Mouse (Mus musculus) lung, embryonic 14.5 days (tissue): ENCODE data around the gene Tns3. TPM values are rescaled to one million over a fixed set of nuclear protein-coding genes. Genes with fewer than 3 reads are reported as not detected.
A peak's percentile ranks its signal among the peaks of the same experiment; 100 is the strongest.
"Not testable (repeated sequence)": the region's sequence is repeated elsewhere in the genome, so short reads cannot be mapped to it uniquely, and the experiment has no call there.

Experiments
- ATAC-seq: fragments of 200-750 bp; cut with Nextera tagmentation; 2 replicates; pipeline ENCODE4 v1.8.0; 2017; ENCODE audit warnings: mild to moderate bottlenecking, moderate TSS enrichment, moderate library complexity; ENCODE audit not compliant: insufficient read depth
- DNase-seq: peaks from one replicate; pipeline ENCODE4 v3.0.0-alpha.2; 2015
- H3K27ac ChIP-seq: fragments of 300-500 bp; sonication (generic); 2 replicates; pipeline ENCODE4 v1.5.1; 2014; ENCODE audit warnings: low read depth, mild to moderate bottlenecking, moderate library complexity
- H3K27me3 ChIP-seq: fragments of 300-500 bp; sonication (generic); 2 replicates; pipeline ENCODE4 v1.6.1; 2014; ENCODE audit warnings: low read length, control low read depth; ENCODE audit not compliant: insufficient read depth
- H3K36me3 ChIP-seq: fragments of 300-500 bp; sonication (generic); 2 replicates; pipeline ENCODE4 v1.6.1; 2014; ENCODE audit warnings: control low read depth; ENCODE audit not compliant: insufficient read depth
- H3K4me1 ChIP-seq: fragments of 300-500 bp; sonication (generic); 2 replicates; pipeline ENCODE4 v1.6.1; 2014; ENCODE audit warnings: antibody characterized with exemption, control low read depth; ENCODE audit not compliant: insufficient read depth
- H3K4me2 ChIP-seq: fragments of 300-500 bp; sonication (generic); 2 replicates; pipeline ENCODE4 v1.6.1; 2014; ENCODE audit warnings: mild to moderate bottlenecking
- H3K4me3 ChIP-seq: fragments of 300-500 bp; sonication (generic); 2 replicates; pipeline ENCODE4 v1.5.1; 2014; ENCODE audit warnings: low read depth, low read length
- H3K9ac ChIP-seq: fragments of 300-500 bp; sonication (generic); 2 replicates; pipeline ENCODE4 v1.6.1; 2014
- H3K9me3 ChIP-seq: fragments of 300-500 bp; sonication (generic); 2 replicates; pipeline ENCODE4 v1.6.1; 2016; ENCODE audit warnings: low read depth, low read length, control low read depth
- CTCF ChIP-seq: IDR thresholded peaks from 2 replicates; pipeline ENCODE4 v1.5.1; 2016; ENCODE audit warnings: antibody characterized with exemption, low read depth
- WGBS: fragments of 180-500 bp; shearing (Covaris S2); extraction: QIAGEN DNeasy Blood & Tissue Kit; methylation state at CpG from one replicate; pipeline ENCODE4 v1.1.7; 2014; 5-methylcytosine and 5-hydroxymethylcytosine counted together
- polyA plus RNA-seq: library from polyadenylated mRNA; unstranded; fragments of >200 nt; fragmentation: Nextera tagmentation; extraction: Ambion mirVana; gene quantifications from 2 replicates; pipeline ENCODE4 v1.2.1, GENCODE M21; 2014

Tns3 gene
- polyA plus RNA-seq, 1 experiment from 2014 or later = 41.0 TPM

GRCm38 (mm10) chr11:8541222-8541815 lies 123.0 kb downstream of the Tns3 start:
- H3K36me3 ChIP-seq = peaks cover 44% of the 10 kb centered on the region
- H3K27ac ChIP-seq = no peak overlapping the region
- no peak for ATAC-seq
- peaks cover 23% of the 10 kb centered on the region for H3K4me1 ChIP-seq
- DNase-seq = no peak
- no peaks in the 10 kb centered on the region for H3K9me3 ChIP-seq
- H3K9ac ChIP-seq = no peak overlapping the region
- no peak overlapping the region for H3K4me2 ChIP-seq
- no peaks in the 10 kb centered on the region for H3K27me3 ChIP-seq
- WGBS = 64% methylated on average over 9 of the region's 9 CpGs
- H3K4me3 ChIP-seq = no peak overlapping the region
- no peak for TF ChIP-seq CTCF

GRCm38 (mm10) chr11:8539593-8540265 lies 124.6 kb downstream of the Tns3 start:
- DNase-seq (peak; percentile 39), ATAC-seq (no peak)
- Histone ChIP-seq H3K4me1 (peaks cover 23% of the 10 kb centered on the region), H3K27ac (peak overlapping the region; percentile 63), H3K9ac (no peak overlapping the region; the same call in 1 of the 2 replicates), H3K4me2 (no peak overlapping the region), H3K9me3 (no peaks in the 10 kb centered on the region), H3K36me3 (peaks cover 43% of the 10 kb centered on the region), H3K27me3 (no peaks in the 10 kb centered on the region), H3K4me3 (no peak overlapping the region)
- 58% methylated on average over 8 of the region's 8 CpGs for WGBS
- no peak for TF ChIP-seq CTCF

GRCm38 (mm10) chr11:8537013-8537614 lies 127.2 kb downstream of the Tns3 start:
- peaks cover 23% of the 10 kb centered on the region for H3K4me1 ChIP-seq
- peak overlapping the region; percentile 94 for H3K27ac ChIP-seq
- WGBS = 32% methylated on average over 5 of the region's 5 CpGs
- H3K36me3 ChIP-seq = peaks cover 49% of the 10 kb centered on the region
- ATAC-seq (peak; percentile 78), DNase-seq (peak; percentile 90)
- H3K4me3 ChIP-seq = no peak overlapping the region
- no peak overlapping the region for H3K9ac ChIP-seq
- H3K9me3 ChIP-seq = no peaks in the 10 kb centered on the region
- TF ChIP-seq CTCF = no peak
- no peaks in the 10 kb centered on the region for H3K27me3 ChIP-seq
- no peak overlapping the region for H3K4me2 ChIP-seq

GRCm38 (mm10) chr11:8534893-8535292 lies 129.4 kb downstream of the Tns3 start:
- no peak overlapping the region for H3K4me3 ChIP-seq
- H3K9me3 ChIP-seq = no peaks in the 10 kb centered on the region
- H3K4me2 ChIP-seq = no peak overlapping the region
- TF ChIP-seq CTCF = peak; percentile 89
- WGBS = 16% methylated on average over 4 of the region's 4 CpGs
- no peak overlapping the region for H3K27ac ChIP-seq
- H3K36me3 ChIP-seq = peaks cover 59% of the 10 kb centered on the region
- H3K9ac ChIP-seq = no peak overlapping the region
- H3K27me3 ChIP-seq = no peaks in the 10 kb centered on the region
- H3K4me1 ChIP-seq = peaks cover 18% of the 10 kb centered on the region
- DNase-seq (peak; percentile 81), ATAC-seq (no peak)

GRCm38 (mm10) chr11:8532771-8533170 lies 131.6 kb downstream of the Tns3 start:
- H3K9me3 ChIP-seq, H3K27me3 ChIP-seq, H3K9ac ChIP-seq, H3K4me1 ChIP-seq, ATAC-seq, H3K27ac ChIP-seq, DNase-seq, H3K4me3 ChIP-seq, H3K4me2 ChIP-seq: not testable (repeated sequence)
- 90% methylated on average over 3 of the region's 3 CpGs for WGBS
- peaks cover 63% of the 10 kb centered on the region for H3K36me3 ChIP-seq

GRCm38 (mm10) chr11:8532112-8532747 lies 132.1 kb downstream of the Tns3 start:
- Histone ChIP-seq H3K4me1 (peaks cover 4% of the 10 kb centered on the region; the same call in 1 of the 2 replicates), H3K9ac (no peak overlapping the region), H3K4me2 (no peak overlapping the region), H3K27me3 (no peaks in the 10 kb centered on the region), H3K36me3 (peaks cover 64% of the 10 kb centered on the region), H3K9me3 (no peaks in the 10 kb centered on the region), H3K4me3 (no peak overlapping the region), H3K27ac (no peak overlapping the region)
- WGBS = 86% methylated on average over 10 of the region's 10 CpGs
- no peak for TF ChIP-seq CTCF
- ATAC-seq (no peak), DNase-seq (no peak)

- Histone ChIP-seq H3K9me3 (no peaks in the 10 kb centered on the region), H3K27me3 (no peaks in the 10 kb centered on the region), H3K36me3 (peaks cover 51% of the 10 kb centered on the region), H3K4me3 (no peak overlapping the region), H3K4me1 (peaks cover 9% of the 10 kb centered on the region; the same call in 1 of the 2 replicates), H3K4me2 (no peak overlapping the region), H3K9ac (no peak overlapping the region), H3K27ac (no peak overlapping the region)
- no peak for TF ChIP-seq CTCF
- WGBS = 87% methylated on average over 4 of the region's 4 CpGs
- DNase-seq = no peak
- ATAC-seq = no peak
These were observed 133.8 kb downstream of the Tns3 start for GRCm38 (mm10) chr11:8530506-8530905.
